Mouse (Mus musculus): ENCODE data around the gene Pde10a. TPM values are rescaled to one million over a fixed set of nuclear protein-coding genes. Genes with fewer than 3 reads are reported as not detected.

Pde10a gene
- polyA plus RNA-seq, 1 experiment from 2014 or later, result 4.8 TPM

Other genes starting within 250 kb of the Pde10a start
- gene Mpc1, start 242.5 kb upstream of the Pde10a start, polyA plus RNA-seq (2014; fragmentation: Nextera tagmentation; extraction: Ambion mirVana), result 100 and 102 TPM in 2 replicates
- gene Sft2d1, start 214.3 kb upstream of the Pde10a start, polyA plus RNA-seq (2014; fragmentation: Nextera tagmentation; extraction: Ambion mirVana), result 67.8 and 68.2 TPM in 2 replicates
- 0.90 and 1.3 TPM in 2 replicates for gene Prr18, start 187.9 kb upstream of the Pde10a start, polyA plus RNA-seq (2014; fragmentation: Nextera tagmentation; extraction: Ambion mirVana)
- gene T2, start 169.4 kb upstream of the Pde10a start, polyA plus RNA-seq (2014; fragmentation: Nextera tagmentation; extraction: Ambion mirVana), result 0.18 and 0.30 TPM in 2 replicates
- gene T, start 90.9 kb upstream of the Pde10a start, polyA plus RNA-seq (2014; fragmentation: Nextera tagmentation; extraction: Ambion mirVana), result 0.93 and 1.3 TPM in 2 replicates
- gene Gm17087, start 41.6 kb downstream of the Pde10a start, polyA plus RNA-seq (2014; fragmentation: Nextera tagmentation; extraction: Ambion mirVana), result not detected in 2 replicates

Measured in midbrain, embryonic 11.5 days (tissue).